Mouse (Mus musculus) heart, postnatal 0 days (tissue): ENCODE measurements around the gene Tmem208. TPM values are rescaled to one million over a fixed set of nuclear protein-coding genes. Genes with fewer than 3 reads are reported as not detected.

Experiments
- ATAC-seq: fragments of 200-750 bp; cut with Nextera tagmentation; 2 replicates; pipeline ENCODE4 v1.8.0; 2017; ENCODE audit warnings: low read depth, moderate number of reproducible peaks, moderate library complexity; ENCODE audit not compliant: insufficient read depth
- DNase-seq: peaks from one replicate; pipeline ENCODE4 v3.0.0-alpha.2; 2016; ENCODE audit warnings: low spot score
- H3K27ac ChIP-seq: fragments of 300-500 bp; sonication (generic); 2 replicates; pipeline ENCODE4 v1.5.1; 2014; ENCODE audit warnings: low read depth, mild to moderate bottlenecking
- H3K27me3 ChIP-seq: fragments of 300-500 bp; sonication (generic); 2 replicates; pipeline ENCODE4 v1.6.1; 2014; ENCODE audit warnings: low read length, mixed read lengths; ENCODE audit not compliant: control insufficient read depth, insufficient read depth
- H3K36me3 ChIP-seq: fragments of 300-500 bp; sonication (generic); replicated peaks from 2 replicates; pipeline ENCODE4 v1.6.1; 2014; ENCODE audit warnings: low read length, mixed read lengths; ENCODE audit not compliant: control insufficient read depth, insufficient read depth
- H3K4me1 ChIP-seq: fragments of 300-500 bp; sonication (generic); 2 replicates; pipeline ENCODE4 v1.6.1; 2014; ENCODE audit warnings: antibody characterized with exemption; ENCODE audit not compliant: control insufficient read depth, insufficient read depth
- H3K4me2 ChIP-seq: fragments of 300-500 bp; sonication (generic); 2 replicates; pipeline ENCODE4 v1.6.1; 2014; ENCODE audit warnings: low read depth, mild to moderate bottlenecking, low read length, moderate library complexity
- H3K4me3 ChIP-seq: fragments of 300-500 bp; sonication (generic); 2 replicates; pipeline ENCODE4 v1.5.1; 2014; ENCODE audit warnings: low read depth, low read length
- H3K9ac ChIP-seq: fragments of 300-500 bp; sonication (generic); replicated peaks from 2 replicates; pipeline ENCODE4 v1.6.1; 2014; ENCODE audit warnings: low read depth, low read length, mixed read lengths
- H3K9me3 ChIP-seq: fragments of 300-500 bp; sonication (generic); replicated peaks from 2 replicates; pipeline ENCODE4 v1.6.1; 2016; ENCODE audit warnings: low read length; ENCODE audit not compliant: control insufficient read depth
- CTCF ChIP-seq: IDR thresholded peaks from 2 replicates; pipeline ENCODE4 v1.5.1; 2016; ENCODE audit warnings: antibody characterized with exemption, control low read depth, low read depth
- EP300 ChIP-seq: IDR thresholded peaks from 2 replicates; pipeline ENCODE4 v1.6.1; 2016; ENCODE audit warnings: antibody characterized with exemption, low read depth
- WGBS: fragments of 180-500 bp; shearing (Covaris S2); extraction: QIAGEN DNeasy Blood & Tissue Kit; methylation state at CpG from one replicate; pipeline ENCODE4 v1.1.7; 2014; 5-methylcytosine and 5-hydroxymethylcytosine counted together
- polyA plus RNA-seq: library from polyadenylated mRNA; unstranded; fragments of >200 nt; fragmentation: Nextera tagmentation; extraction: Ambion mirVana; gene quantifications from 2 replicates; pipeline ENCODE4 v1.2.1, GENCODE M21; 2015
- total RNA-seq: library from RNA; depleted of rRNA; stranded (reverse); fragments of >200 nt; gene quantifications from 2 replicates; pipeline ENCODE4 v1.2.3, GENCODE M21; 2014; ENCODE audit warnings: low replicate concordance

Gene Tmem208
- total and polyA plus RNA-seq, 2 experiments from 2014 or later, result 66.2 to 81.0 TPM

DNA sequence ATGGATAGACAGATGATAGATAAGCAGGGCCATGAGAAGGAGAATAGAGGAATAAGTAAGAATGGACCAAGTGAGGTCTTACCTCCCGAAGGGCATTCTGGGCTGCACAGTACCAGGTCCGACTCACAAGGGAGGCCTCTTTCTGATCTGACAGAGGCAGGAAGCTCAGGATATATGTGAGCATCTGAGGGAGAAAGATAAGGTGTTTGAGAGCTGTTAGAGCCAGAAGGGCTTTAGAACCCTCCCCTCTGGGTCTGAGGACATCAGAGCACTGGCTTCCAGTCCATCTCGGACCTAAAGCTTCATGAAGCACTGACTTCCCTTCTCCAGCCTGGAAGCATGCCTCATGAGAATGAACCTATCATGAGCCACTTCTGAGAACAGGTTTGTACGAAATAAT is 3.0 kb upstream of the Tmem208 start:
- DNase-seq (no peak), ATAC-seq (no peak)
- H3K27ac ChIP-seq, result no peak overlapping the region
- H3K9me3 ChIP-seq, result no peaks in the 10 kb centered on the region
- H3K4me2 ChIP-seq, result no peak overlapping the region
- TF ChIP-seq EP300 (no peak), CTCF (no peak)
- no peak overlapping the region for H3K4me3 ChIP-seq
- no peak overlapping the region for H3K9ac ChIP-seq
- no peaks in the 10 kb centered on the region for H3K27me3 ChIP-seq
- 76% methylated on average over 4 of the region's 4 CpGs for WGBS
- peaks cover 27% of the 10 kb centered on the region for H3K36me3 ChIP-seq
- H3K4me1 ChIP-seq, result peaks cover 24% of the 10 kb centered on the region

- H3K36me3 ChIP-seq, result peaks cover 41% of the 10 kb centered on the region
- H3K4me1 ChIP-seq, result peaks cover 20% of the 10 kb centered on the region
- DNase-seq (no peak), ATAC-seq (peak; percentile 25)
- peak overlapping the region; percentile 88 for H3K4me3 ChIP-seq
- H3K9ac ChIP-seq, result peak overlapping the region; percentile 76
- H3K9me3 ChIP-seq, result no peaks in the 10 kb centered on the region
- H3K4me2 ChIP-seq, result peak overlapping the region; percentile 82
- H3K27ac ChIP-seq, result peak overlapping the region; percentile 80
- H3K27me3 ChIP-seq, result no peaks in the 10 kb centered on the region
- TF ChIP-seq CTCF (no peak), EP300 (no peak)
- WGBS, result under 1% methylated on average over 12 of the region's 12 CpGs
Observed at GRCm38 (mm10) chr8:105325641-105326093, 487 bp upstream of the Tmem208 start.

DNA sequence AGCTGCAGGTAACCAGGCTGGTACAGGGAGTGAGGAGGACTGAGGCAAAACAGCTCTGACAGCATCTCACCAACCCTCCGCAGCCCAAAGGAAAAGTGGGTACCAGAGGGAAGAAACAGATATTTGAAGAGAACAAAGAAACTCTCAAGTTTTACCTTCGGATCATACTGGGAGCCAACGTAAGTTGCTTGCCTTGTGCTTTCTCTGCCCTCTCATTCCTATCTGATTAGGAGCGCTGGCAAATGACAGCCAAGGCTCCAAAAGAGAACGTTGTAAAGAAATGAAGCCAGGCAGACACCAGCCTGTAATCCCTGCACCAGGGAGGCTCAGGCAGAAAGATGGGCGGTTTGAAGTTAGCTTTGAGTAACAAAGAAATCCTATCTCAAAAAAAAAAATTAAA is 814 bp downstream of the Tmem208 start:
- WGBS, result 28% methylated on average over 6 of the region's 6 CpGs
- TF ChIP-seq CTCF (no peak), EP300 (no peak)
- DNase-seq, result no peak

GRCm38 (mm10) chr8:105330325-105330724 is 4.2 kb downstream of the Tmem208 start:
- no peaks in the 10 kb centered on the region for H3K27me3 ChIP-seq
- H3K27ac ChIP-seq, result no peak overlapping the region
- ATAC-seq (no peak), DNase-seq (no peak)
- peaks cover 72% of the 10 kb centered on the region for H3K36me3 ChIP-seq
- no peak overlapping the region for H3K9ac ChIP-seq
- H3K4me3 ChIP-seq, result no peak overlapping the region
- no peak overlapping the region for H3K4me2 ChIP-seq
- 89% methylated on average over 12 of the region's 12 CpGs for WGBS
- H3K4me1 ChIP-seq, result peaks cover 13% of the 10 kb centered on the region
- H3K9me3 ChIP-seq, result no peaks in the 10 kb centered on the region
- TF ChIP-seq CTCF (no peak), EP300 (no peak)

More for the DNA sequence above, 814 bp downstream of the Tmem208 start:
- peaks cover 49% of the 10 kb centered on the region for H3K36me3 ChIP-seq
- H3K27me3 ChIP-seq, result no peaks in the 10 kb centered on the region
- H3K4me3 ChIP-seq, result peak overlapping the region; percentile 88
- H3K4me1 ChIP-seq, result peaks cover 20% of the 10 kb centered on the region
- no peak for ATAC-seq
- peak overlapping the region; percentile 80 for H3K27ac ChIP-seq
- H3K4me2 ChIP-seq, result peak overlapping the region; percentile 82
- no peaks in the 10 kb centered on the region for H3K9me3 ChIP-seq
- H3K9ac ChIP-seq, result peak overlapping the region; percentile 76

DNA sequence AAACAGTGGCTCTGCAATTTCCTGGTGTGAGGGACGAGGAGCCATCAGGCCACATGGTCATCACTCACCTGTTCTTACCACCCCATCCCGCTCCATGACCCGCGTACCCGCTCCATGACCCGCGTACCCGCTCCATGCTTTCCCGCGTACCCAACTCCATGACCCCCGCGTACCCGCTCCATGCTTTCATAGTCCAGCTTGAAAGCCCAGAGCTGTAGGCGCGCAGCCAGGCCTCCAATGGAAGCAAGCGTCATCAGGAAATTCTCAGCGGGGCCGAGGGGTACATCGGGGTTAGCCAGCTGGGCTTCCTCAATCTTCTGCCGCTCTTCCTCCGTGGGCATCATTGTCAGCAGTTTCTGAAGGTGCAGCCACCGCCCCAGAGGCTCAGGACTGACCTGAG is 5.3 kb downstream of the Tmem208 start:
- Histone ChIP-seq H3K27me3 (no peaks in the 10 kb centered on the region), H3K4me1 (peaks cover 7% of the 10 kb centered on the region; the same call in 1 of the 2 replicates), H3K36me3 (peaks cover 84% of the 10 kb centered on the region), H3K9me3 (no peaks in the 10 kb centered on the region), H3K4me2 (no peak overlapping the region), H3K27ac (no peak overlapping the region), H3K9ac (no peak overlapping the region), H3K4me3 (no peak overlapping the region)
- DNase-seq (no peak), ATAC-seq (no peak)
- TF ChIP-seq EP300, result no peak
- TF ChIP-seq CTCF, result no peak
- WGBS, result 91% methylated on average over 22 of the region's 22 CpGs

DNA sequence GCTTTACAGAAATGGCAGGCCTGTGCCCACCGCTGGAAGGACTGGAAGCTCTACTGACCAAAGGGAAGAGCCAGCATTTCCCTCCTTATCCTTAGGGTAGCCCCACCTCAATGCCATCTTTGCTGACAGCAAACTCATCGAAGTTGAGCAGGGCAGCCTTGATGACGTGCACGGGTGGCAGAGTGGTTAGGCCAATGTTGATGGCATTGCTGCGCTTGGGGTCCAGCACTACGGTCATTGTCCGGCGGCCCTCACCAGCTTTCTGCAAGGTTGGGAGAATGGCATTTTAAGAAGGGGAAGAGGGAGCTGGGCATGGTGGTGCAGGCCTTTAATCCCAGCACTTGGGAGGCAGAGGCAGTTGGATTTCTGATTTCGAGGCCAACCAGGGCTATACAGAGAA is 5.8 kb downstream of the Tmem208 start:
- H3K27me3 ChIP-seq, result no peaks in the 10 kb centered on the region
- TF ChIP-seq EP300 (no peak), CTCF (no peak)
- H3K9me3 ChIP-seq, result no peaks in the 10 kb centered on the region
- peaks cover 88% of the 10 kb centered on the region for H3K36me3 ChIP-seq
- WGBS, result 94% methylated on average over 9 of the region's 9 CpGs
- no peak overlapping the region for H3K4me2 ChIP-seq
- H3K27ac ChIP-seq, result no peak overlapping the region
- ATAC-seq, result no peak
- H3K4me3 ChIP-seq, result no peak overlapping the region
- peaks cover 6% of the 10 kb centered on the region; the same call in 1 of the 2 replicates for H3K4me1 ChIP-seq
- H3K9ac ChIP-seq, result no peak overlapping the region
- DNase-seq, result no peak
